Mouse (Mus musculus): ENCODE measurements around the gene Rps6ka6.

DNA sequence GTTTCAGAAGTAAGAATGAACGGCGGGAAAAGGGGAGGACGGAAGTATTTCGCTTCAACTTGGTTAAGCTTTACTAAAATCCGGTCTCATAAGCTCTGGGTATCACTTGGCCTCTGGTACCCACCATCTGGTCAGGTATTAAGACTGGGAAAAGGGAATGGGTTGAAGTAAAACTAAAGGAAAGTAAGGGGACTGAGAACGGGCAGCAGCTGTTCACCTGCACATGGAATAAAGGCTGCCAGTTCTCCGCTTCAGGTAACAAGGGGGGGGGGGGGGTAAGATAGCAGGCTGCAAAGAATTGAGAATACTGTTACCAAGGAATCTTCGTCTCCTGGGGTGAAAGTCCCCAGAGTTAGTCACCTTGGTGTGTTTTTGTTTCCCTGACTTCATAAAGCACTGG is 75.7 kb downstream of the Rps6ka6 start:
- TF ChIP-seq CTCF (IDR thresholded peaks at IDR 0.05; ENCODE audit: low read depth) (no peak), EP300 (optimal IDR thresholded peaks at IDR 0.05) (no peak)
